Mouse (Mus musculus) spleen, postnatal 4 days (tissue): ENCODE measurements at regions not wholly inside any gene's neighbourhood (a gene's known extent, or its start where the extent isn't known, plus 50 kb on each side); places are given as distances from the start of the nearest gene placed in this dataset.

Experiments used
- DNase-seq, 2 experiments: peaks; one replicate each; pipeline ENCODE4 v3.0.0; 2022; ENCODE audit warnings: low spot score in 2 of 2

- no peak for DNase-seq
Measured at GRCm38 (mm10) chrX:13014051-13014450, 57.2 kb upstream of the Usp9x start.

- no peak for DNase-seq
Measured at GRCm38 (mm10) chrX:13013086-13013485, 58.2 kb upstream of the Usp9x start.

GRCm38 (mm10) chrX:12990777-12991176 lies 80.5 kb upstream of the Usp9x start:
- no peak for DNase-seq

GRCm38 (mm10) chrX:12977676-12978075 lies 93.6 kb upstream of the Usp9x start:
- no peak for DNase-seq

- no peak for DNase-seq
Measured at GRCm38 (mm10) chrX:12968979-12969746, 102.1 kb upstream of the Usp9x start.

- DNase-seq = no peak
Measured at GRCm38 (mm10) chrX:12959467-12960314, 111.6 kb upstream of the Usp9x start.

GRCm38 (mm10) chrX:12958873-12959272 lies 112.4 kb upstream of the Usp9x start:
- DNase-seq = no peak

- DNase-seq = no peak
Measured at GRCm38 (mm10) chrX:12950928-12951660, 120.2 kb upstream of the Usp9x start.

GRCm38 (mm10) chrX:12942451-12942850 lies 128.8 kb upstream of the Usp9x start:
- no peak for DNase-seq

- DNase-seq = peak; percentile 17 to 65
Measured at GRCm38 (mm10) chrX:12936406-12937172, 134.7 kb upstream of the Usp9x start.

- DNase-seq = no peak
Measured at GRCm38 (mm10) chrX:12933294-12933807, 137.9 kb upstream of the Usp9x start.

- no peak for DNase-seq
Measured at GRCm38 (mm10) chrX:12930242-12930641, 141.1 kb upstream of the Usp9x start.

- no peak for DNase-seq
Measured at GRCm38 (mm10) chrX:12927797-12928589, 143.3 kb upstream of the Usp9x start.

- no peak for DNase-seq
Measured at GRCm38 (mm10) chrX:12924705-12925644, 146.3 kb upstream of the Usp9x start.

GRCm38 (mm10) chrX:12919576-12919975 lies 151.7 kb upstream of the Usp9x start:
- DNase-seq = no peak

GRCm38 (mm10) chrX:12917105-12917504 lies 154.2 kb upstream of the Usp9x start:
- DNase-seq = no peak

GRCm38 (mm10) chrX:12916684-12917083 lies 154.6 kb upstream of the Usp9x start:
- DNase-seq = no peak

- no peak for DNase-seq
Measured at GRCm38 (mm10) chrX:12900256-12900655, 138.4 kb upstream of the Med14 start.

GRCm38 (mm10) chrX:12891468-12891867 lies 129.6 kb upstream of the Med14 start:
- DNase-seq = no peak
